Mouse (Mus musculus) olfactory bulb, adult 2 months (tissue): ENCODE measurements at regions not wholly inside any gene's neighbourhood (a gene's known extent, or its start where the extent isn't known, plus 50 kb on each side); places are given as distances from the start of the nearest gene placed in this dataset.

Source experiments
- H3K27ac ChIP-seq: fragments of 200-500 bp; 2 replicates; pipeline ENCODE4 v1.5.1; 2012; ENCODE audit warnings: low read depth, low read length; ENCODE audit not compliant: insufficient read depth
- H3K4me1 ChIP-seq: fragments of 200-500 bp; 2 replicates; pipeline ENCODE4 v1.6.1; 2012; ENCODE audit warnings: low read length; ENCODE audit not compliant: control insufficient read depth, insufficient read depth
- H3K4me3 ChIP-seq: fragments of 200-500 bp; 2 replicates; pipeline ENCODE4 v1.5.1; 2012; ENCODE audit warnings: mild to moderate bottlenecking, low read depth, low read length, moderate library complexity; ENCODE audit not compliant: insufficient read depth
- CTCF ChIP-seq: fragments of 200-500 bp; IDR thresholded peaks from 2 replicates; pipeline ENCODE4 v1.5.1; 2012; ENCODE audit warnings: low read depth, mild to moderate bottlenecking, low read length, moderate library complexity; ENCODE audit not compliant: insufficient read depth
- POLR2A ChIP-seq: fragments of 200-500 bp; IDR thresholded peaks from 2 replicates; pipeline ENCODE4 v1.6.1; 2012; ENCODE audit warnings: mild to moderate bottlenecking, low read depth, low read length, moderate library complexity; ENCODE audit not compliant: insufficient read depth
- WGBS: fragments of 180-500 bp; shearing (Covaris S2); methylation state at CpG from one replicate; pipeline ENCODE4 v1.1.7; 2018; 5-methylcytosine and 5-hydroxymethylcytosine counted together

- WGBS = 43% methylated on average over 9 of the region's 9 CpGs
- H3K27ac ChIP-seq = no peak overlapping the region
Observed at GRCm38 (mm10) chr2:92723618-92724263, 124.2 kb downstream of the Chst1 start.

GRCm38 (mm10) chr2:92726640-92727039, 127.1 kb downstream of the Chst1 start:
- 58% methylated on average over 7 of the region's 7 CpGs for WGBS
- peaks cover 15% of the 10 kb centered on the region for H3K4me1 ChIP-seq
- no peak overlapping the region for H3K4me3 ChIP-seq
- H3K27ac ChIP-seq = no peak overlapping the region
- no peak for TF ChIP-seq POLR2A
- TF ChIP-seq CTCF = no peak

More at GRCm38 (mm10) chr2:92723618-92724263, 124.2 kb downstream of the Chst1 start:
- Histone ChIP-seq H3K4me3 (no peak overlapping the region), H3K4me1 (peaks cover 12% of the 10 kb centered on the region)
- TF ChIP-seq CTCF = no peak
- no peak for TF ChIP-seq POLR2A

- Histone ChIP-seq H3K4me1 (peaks cover 15% of the 10 kb centered on the region), H3K27ac (no peak overlapping the region), H3K4me3 (no peak overlapping the region)
- TF ChIP-seq CTCF (no peak), POLR2A (no peak)
- WGBS = 96% methylated on average over 2 of the region's 2 CpGs
Observed at GRCm38 (mm10) chr2:92727241-92727640, 127.7 kb downstream of the Chst1 start.

GRCm38 (mm10) chr2:92728388-92728787, 128.9 kb downstream of the Chst1 start:
- TF ChIP-seq POLR2A = no peak
- TF ChIP-seq CTCF = no peak
- peaks cover 15% of the 10 kb centered on the region for H3K4me1 ChIP-seq
- H3K27ac ChIP-seq = no peak overlapping the region
- 69% methylated on average over 3 of the region's 3 CpGs for WGBS
- H3K4me3 ChIP-seq = no peak overlapping the region

- TF ChIP-seq CTCF (no peak), POLR2A (no peak)
- Histone ChIP-seq H3K4me1 (peaks cover 11% of the 10 kb centered on the region), H3K4me3 (no peak overlapping the region), H3K27ac (no peak overlapping the region)
- WGBS = 89% methylated on average over 6 of the region's 6 CpGs
Observed at GRCm38 (mm10) chr2:92730371-92730770, 130.9 kb downstream of the Chst1 start.

GRCm38 (mm10) chr2:92733403-92733802, 133.9 kb downstream of the Chst1 start:
- 97% methylated on average over 1 of the region's 1 CpGs for WGBS
- Histone ChIP-seq H3K4me1 (peaks cover 4% of the 10 kb centered on the region; the same call in 1 of the 2 replicates), H3K27ac (no peak overlapping the region), H3K4me3 (no peak overlapping the region)
- TF ChIP-seq POLR2A (no peak), CTCF (no peak)

- H3K4me3 ChIP-seq = no peak overlapping the region
- 75% methylated on average over 5 of the region's 5 CpGs for WGBS
- H3K27ac ChIP-seq = no peak overlapping the region
- H3K4me1 ChIP-seq = no peaks in the 10 kb centered on the region
- no peak for TF ChIP-seq POLR2A
- no peak for TF ChIP-seq CTCF
Observed at GRCm38 (mm10) chr2:92735784-92736183, 136.3 kb downstream of the Chst1 start.

- no peak for TF ChIP-seq CTCF
- no peak for TF ChIP-seq POLR2A
- no peaks in the 10 kb centered on the region for H3K4me1 ChIP-seq
- H3K27ac ChIP-seq = no peak overlapping the region
- 86% methylated on average over 1 of the region's 1 CpGs for WGBS
- H3K4me3 ChIP-seq = no peak overlapping the region
Observed at GRCm38 (mm10) chr2:92737301-92737700, 137.8 kb downstream of the Chst1 start.

GRCm38 (mm10) chr2:92739576-92739975, 140.1 kb downstream of the Chst1 start:
- H3K4me1 ChIP-seq = peaks cover 5% of the 10 kb centered on the region
- TF ChIP-seq CTCF (no peak), POLR2A (no peak)
- no peak overlapping the region for H3K4me3 ChIP-seq
- WGBS = 94% methylated on average over 4 of the region's 4 CpGs
- H3K27ac ChIP-seq = no peak overlapping the region

GRCm38 (mm10) chr2:92740776-92741295, 141.3 kb downstream of the Chst1 start:
- Histone ChIP-seq H3K4me3 (no peak overlapping the region), H3K4me1 (peaks cover 5% of the 10 kb centered on the region), H3K27ac (no peak overlapping the region)
- TF ChIP-seq POLR2A (no peak), CTCF (no peak)
- 85% methylated on average over 4 of the region's 4 CpGs for WGBS
